Mouse (Mus musculus): Measurements from ENCODE around the gene Slc27a5. TPM values are rescaled to one million over a fixed set of nuclear protein-coding genes. Genes with fewer than 3 reads are reported as not detected.

Gene Slc27a5
- polyA plus RNA-seq, 1 experiment, result 0.75 TPM

DNA sequence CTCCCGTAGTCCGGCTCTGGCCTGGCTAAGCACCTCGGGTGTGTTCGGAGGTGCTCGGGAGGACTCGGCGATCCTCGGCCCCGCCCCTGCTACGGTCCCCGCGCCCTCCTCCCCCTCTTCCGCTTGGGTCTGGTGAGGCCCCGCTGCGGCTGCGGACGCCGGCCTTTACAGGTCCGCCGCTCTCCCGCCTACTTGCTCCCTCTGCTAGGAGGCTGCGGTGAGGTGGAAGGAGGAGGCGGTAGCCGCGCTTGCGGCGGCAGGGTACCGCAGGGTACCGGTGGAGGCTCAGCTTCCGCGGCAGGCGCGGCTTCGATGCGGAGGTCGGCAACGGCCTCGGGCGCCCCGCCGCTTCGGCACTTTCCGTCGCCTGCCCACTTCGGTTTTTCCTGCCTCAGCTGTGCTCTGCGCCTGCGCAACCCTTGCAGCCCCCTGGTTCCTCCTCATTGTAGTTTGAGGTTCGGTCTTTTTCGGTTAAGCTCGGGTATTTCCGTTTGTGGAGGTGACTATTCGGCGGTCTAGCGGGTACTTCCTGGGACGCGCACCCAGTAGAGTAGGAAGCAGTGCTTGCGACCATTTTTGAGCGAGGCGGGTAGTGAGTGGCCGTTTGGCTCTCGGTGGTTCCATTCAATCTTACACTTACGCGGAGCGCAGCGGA lies 40.0 kb upstream of the Slc27a5 start, which contains the start of gene Ube2m:
Gene Ube2m, minus strand, starts transcription at position 375 of the 655 bp plus-strand sequence.
- WGBS, result 1% methylated on average over 63 of the region's 65 CpGs
- Histone ChIP-seq H3K4me1 (ENCODE audit: control insufficient read depth, insufficient read depth, low read length) (peaks cover 10% of the 10 kb centered on the region), H3K4me3 (replicated peaks; ENCODE audit: extremely low read depth, low read depth, low read length) (peak within 1 kb of the TSS; percentile 88)
- no peak for TF ChIP-seq CTCF (IDR thresholded peaks at IDR 0.05; ENCODE audit: insufficient read depth, low read length)
- peak; percentile 90 for TF ChIP-seq POLR2A (IDR thresholded peaks at IDR 0.05; ENCODE audit: borderline replicate concordance, extremely low read depth, low read depth, low read length)
- DNase-seq, result peak; percentile 99

DNA sequence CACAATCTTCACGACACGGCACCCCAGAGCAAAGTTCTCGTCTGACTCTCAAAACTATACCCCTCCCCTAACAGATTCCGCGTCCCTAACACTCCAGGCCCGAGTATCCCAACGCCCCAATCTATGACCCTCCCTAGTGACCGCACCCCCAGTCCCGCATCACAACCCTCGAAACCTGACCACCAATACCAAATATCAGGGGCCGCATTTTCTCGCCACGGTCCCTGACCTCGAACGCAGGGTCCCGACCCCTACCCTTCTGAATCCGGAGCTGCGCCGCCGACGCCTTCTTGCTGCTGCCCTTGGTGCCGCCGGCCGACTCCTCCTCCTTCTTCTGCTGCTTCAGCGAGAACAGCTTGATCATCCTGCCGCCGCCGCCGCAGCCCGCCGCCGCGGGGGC lies 39.4 kb upstream of the Slc27a5 start:
- TF ChIP-seq CTCF (IDR thresholded peaks at IDR 0.05; ENCODE audit: insufficient read depth, low read length), result no peak
- TF ChIP-seq POLR2A (IDR thresholded peaks at IDR 0.05; ENCODE audit: borderline replicate concordance, extremely low read depth, low read depth, low read length), result no peak
- Histone ChIP-seq H3K4me3 (replicated peaks; ENCODE audit: extremely low read depth, low read depth, low read length) (peak overlapping the region; percentile 86), H3K4me1 (ENCODE audit: control insufficient read depth, insufficient read depth, low read length) (peaks cover 10% of the 10 kb centered on the region)
- no peak for DNase-seq
- WGBS, result under 1% methylated on average over 32 of the region's 33 CpGs

DNA sequence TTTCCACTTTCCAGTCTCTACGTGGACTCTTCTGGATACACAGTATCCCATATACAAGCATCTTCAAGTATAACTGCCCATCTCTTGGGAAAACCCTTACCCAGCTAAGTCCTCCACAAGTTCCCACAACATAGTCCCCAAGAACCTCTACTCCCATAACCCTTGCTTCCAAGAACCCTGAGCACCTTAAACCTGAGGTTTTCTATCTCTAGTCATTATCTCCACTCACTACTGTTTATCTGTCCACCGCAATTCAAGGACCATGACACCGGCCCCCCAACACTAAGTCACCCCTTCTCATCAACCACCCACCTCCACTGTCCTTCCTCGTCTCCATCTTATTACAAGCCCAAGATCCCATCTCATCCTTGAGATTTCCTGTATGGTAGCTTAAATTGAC lies 38.8 kb upstream of the Slc27a5 start:
- peak overlapping the region; percentile 86 for H3K4me3 ChIP-seq (replicated peaks; ENCODE audit: extremely low read depth, low read depth, low read length)
- 26% methylated on average over 4 of the region's 4 CpGs for WGBS
- H3K4me1 ChIP-seq (ENCODE audit: control insufficient read depth, insufficient read depth, low read length), result peaks cover 10% of the 10 kb centered on the region
- no peak for DNase-seq
- no peak for TF ChIP-seq CTCF (IDR thresholded peaks at IDR 0.05; ENCODE audit: insufficient read depth, low read length)
- TF ChIP-seq POLR2A (IDR thresholded peaks at IDR 0.05; ENCODE audit: borderline replicate concordance, extremely low read depth, low read depth, low read length), result no peak

DNA sequence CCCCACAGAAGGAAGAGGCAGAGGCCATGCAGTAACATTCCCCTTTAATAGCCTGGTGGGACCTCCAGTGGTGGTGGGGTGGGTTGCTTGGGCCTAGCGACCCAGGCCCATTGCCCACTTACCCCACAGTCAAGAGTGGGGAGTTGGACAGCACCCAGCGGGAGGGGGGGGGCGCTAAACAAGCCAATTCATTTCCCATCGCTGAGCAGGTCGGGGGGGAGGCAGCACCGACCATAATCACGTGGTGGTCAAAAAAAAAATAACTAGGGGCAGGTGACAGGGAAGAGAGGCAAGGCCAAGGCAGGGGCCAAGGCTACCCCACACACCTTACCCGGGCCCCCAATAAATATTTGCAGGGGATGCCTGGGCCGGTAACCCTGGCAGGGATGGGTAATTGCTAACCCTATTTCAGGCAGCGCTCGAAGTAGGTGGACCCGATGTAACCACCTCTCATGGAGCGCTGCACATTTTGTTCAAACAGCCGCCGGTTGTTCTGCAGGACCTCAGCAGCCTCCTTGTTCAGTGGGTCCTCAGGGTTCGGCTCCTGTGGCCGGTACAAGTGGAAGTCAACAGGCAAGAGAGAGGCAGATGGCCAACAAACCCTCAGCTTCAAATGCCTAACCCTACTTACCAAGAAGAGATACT lies 37.3 kb upstream of the Slc27a5 start:
- 74% methylated on average over 17 of the region's 17 CpGs for WGBS
- Histone ChIP-seq H3K4me3 (replicated peaks; ENCODE audit: extremely low read depth, low read depth, low read length) (no peak overlapping the region), H3K4me1 (ENCODE audit: control insufficient read depth, insufficient read depth, low read length) (peaks cover 10% of the 10 kb centered on the region)
- no peak for TF ChIP-seq POLR2A (IDR thresholded peaks at IDR 0.05; ENCODE audit: borderline replicate concordance, extremely low read depth, low read depth, low read length)
- no peak for TF ChIP-seq CTCF (IDR thresholded peaks at IDR 0.05; ENCODE audit: insufficient read depth, low read length)
- DNase-seq, result no peak

DNA sequence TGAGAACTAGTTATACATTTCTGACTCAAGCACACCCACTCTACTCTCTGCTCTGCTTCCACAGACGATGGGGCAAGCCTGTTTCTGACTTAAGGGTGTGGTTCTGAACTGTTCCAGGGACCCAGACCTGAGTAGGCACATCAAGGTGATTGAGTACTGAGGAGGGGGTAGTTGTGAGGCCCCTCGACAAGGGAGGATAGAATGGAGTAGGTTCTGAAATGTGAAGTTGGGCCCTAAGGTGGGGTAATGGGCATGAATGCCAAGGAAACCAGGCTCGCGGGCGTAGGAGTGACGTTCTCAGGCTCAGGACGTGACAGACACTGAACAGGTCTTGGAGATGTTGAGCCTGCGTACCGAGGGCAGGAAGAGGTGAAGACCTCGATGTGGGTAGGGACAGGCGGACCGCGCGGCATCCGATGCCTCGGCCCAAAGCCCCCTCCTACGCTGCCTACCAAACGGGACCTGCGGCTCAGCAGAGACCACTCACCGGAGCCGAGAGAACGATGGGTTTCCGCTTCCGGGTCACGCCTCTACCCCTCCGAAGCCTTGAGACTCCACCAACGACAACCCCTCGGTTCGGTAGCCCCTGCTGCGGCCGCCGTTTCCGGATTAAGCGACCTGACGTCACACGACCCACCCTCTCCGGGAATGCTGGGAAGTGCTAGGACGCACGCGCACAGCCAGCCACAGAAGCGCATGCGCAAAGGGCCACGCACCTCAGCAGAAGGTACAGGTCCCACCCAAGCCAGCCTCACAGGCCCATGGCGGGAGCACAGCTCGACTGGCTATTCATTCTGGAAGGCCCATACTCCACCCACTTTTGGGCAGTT lies 36.4 kb upstream of the Slc27a5 start, which contains the start of gene Chmp2a:
Gene Chmp2a, minus strand, starts transcription at position 660 of the 830 bp plus-strand sequence.
- WGBS, result under 1% methylated on average over 45 of the region's 45 CpGs
- TF ChIP-seq POLR2A (IDR thresholded peaks at IDR 0.05; ENCODE audit: borderline replicate concordance, extremely low read depth, low read depth, low read length) (peak; percentile 87), CTCF (IDR thresholded peaks at IDR 0.05; ENCODE audit: insufficient read depth, low read length) (no peak)
- peak; percentile 97 for DNase-seq
- Histone ChIP-seq H3K4me1 (ENCODE audit: control insufficient read depth, insufficient read depth, low read length) (peaks cover 10% of the 10 kb centered on the region), H3K4me3 (replicated peaks; ENCODE audit: extremely low read depth, low read depth, low read length) (peak within 1 kb of the TSS; percentile 89)

DNA sequence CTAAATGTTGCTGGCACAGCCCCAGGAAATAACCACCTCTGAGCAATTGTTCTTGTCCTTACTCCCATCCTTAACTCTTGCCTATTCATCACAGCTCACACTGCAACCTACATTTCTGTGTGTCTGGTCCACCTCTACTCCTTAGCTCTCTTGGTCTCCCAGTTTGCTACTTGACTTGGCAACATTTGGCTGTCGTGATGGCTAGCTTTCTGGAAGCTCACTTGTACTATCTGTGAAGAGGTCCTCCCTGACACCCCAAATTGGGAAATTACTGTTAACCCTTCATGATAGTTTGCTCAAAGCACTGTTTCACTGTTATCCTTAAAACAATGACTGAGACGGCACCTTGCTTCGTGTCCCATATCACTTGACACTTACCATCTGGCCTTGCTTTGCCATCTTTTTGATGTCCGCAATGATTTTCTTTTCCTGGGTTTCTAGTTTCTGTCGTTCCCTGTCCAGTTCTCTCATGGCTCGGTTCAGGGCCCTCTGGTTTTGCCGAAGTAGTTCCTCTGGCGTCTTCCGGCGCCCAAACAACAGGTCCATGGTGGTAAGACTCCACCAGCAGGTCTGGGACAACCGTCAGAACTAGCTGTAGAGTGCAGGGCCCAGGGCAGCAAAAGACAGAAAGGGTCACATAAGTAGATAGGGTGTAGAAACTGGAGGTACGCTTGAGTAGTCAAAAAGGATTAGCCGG lies 35.6 kb upstream of the Slc27a5 start:
- WGBS, result 35% methylated on average over 13 of the region's 13 CpGs
- TF ChIP-seq POLR2A (IDR thresholded peaks at IDR 0.05; ENCODE audit: borderline replicate concordance, extremely low read depth, low read depth, low read length), result no peak
- no peak for TF ChIP-seq CTCF (IDR thresholded peaks at IDR 0.05; ENCODE audit: insufficient read depth, low read length)
- no peak for DNase-seq
- peak overlapping the region; percentile 89 for H3K4me3 ChIP-seq (replicated peaks; ENCODE audit: extremely low read depth, low read depth, low read length)
- H3K4me1 ChIP-seq (ENCODE audit: control insufficient read depth, insufficient read depth, low read length), result peaks cover 7% of the 10 kb centered on the region

DNA sequence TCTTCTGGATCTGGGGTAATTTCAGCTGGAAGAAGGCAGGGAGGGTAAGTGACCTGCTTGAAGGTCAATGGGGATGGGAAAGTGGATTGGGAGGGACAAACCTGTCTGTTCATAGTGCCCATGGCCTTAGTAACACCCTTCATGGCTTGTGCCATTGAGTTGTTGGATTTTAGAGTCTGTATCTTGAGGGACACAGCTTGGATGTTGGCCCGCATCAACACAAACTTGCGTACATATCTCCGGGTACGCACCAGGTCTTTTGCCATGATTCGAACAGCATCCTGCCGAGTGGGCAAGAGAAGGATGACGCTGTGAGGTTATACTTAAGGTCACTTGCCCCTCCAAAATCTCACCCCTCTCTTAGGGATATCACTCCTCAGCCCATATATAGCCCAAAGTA lies 34.5 kb upstream of the Slc27a5 start:
- H3K4me3 ChIP-seq (replicated peaks; ENCODE audit: extremely low read depth, low read depth, low read length), result no peak overlapping the region
- 89% methylated on average over 7 of the region's 7 CpGs for WGBS
- TF ChIP-seq CTCF (IDR thresholded peaks at IDR 0.05; ENCODE audit: insufficient read depth, low read length), result no peak
- no peak for TF ChIP-seq POLR2A (IDR thresholded peaks at IDR 0.05; ENCODE audit: borderline replicate concordance, extremely low read depth, low read depth, low read length)
- peaks cover 7% of the 10 kb centered on the region; the same call in 1 of the 2 replicates for H3K4me1 ChIP-seq (ENCODE audit: control insufficient read depth, insufficient read depth, low read length)
- no peak for DNase-seq

DNA sequence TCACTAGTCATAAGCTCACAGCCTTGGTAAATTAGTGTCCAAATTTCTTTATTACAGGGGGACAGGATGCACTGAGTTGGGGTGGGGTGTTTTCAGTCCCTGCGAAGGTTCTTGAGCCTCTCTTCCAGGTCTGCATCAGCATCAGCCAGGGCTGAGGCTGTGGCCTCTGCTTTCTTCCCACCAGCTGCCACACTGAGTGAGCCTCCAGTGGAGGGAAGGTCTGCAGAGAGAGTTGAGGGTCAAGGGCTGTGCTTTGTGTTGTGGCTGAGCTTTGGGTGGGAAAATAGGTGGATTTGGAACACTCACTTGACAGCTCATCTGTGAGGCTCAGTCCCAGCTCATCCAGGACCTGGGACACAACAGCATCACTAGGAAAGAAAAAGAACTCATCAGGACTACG lies 34.0 kb upstream of the Slc27a5 start:
- Histone ChIP-seq H3K4me1 (ENCODE audit: control insufficient read depth, insufficient read depth, low read length) (peaks cover 7% of the 10 kb centered on the region; the same call in 1 of the 2 replicates), H3K4me3 (replicated peaks; ENCODE audit: extremely low read depth, low read depth, low read length) (no peak overlapping the region)
- DNase-seq, result no peak
- TF ChIP-seq CTCF (IDR thresholded peaks at IDR 0.05; ENCODE audit: insufficient read depth, low read length) (no peak), POLR2A (IDR thresholded peaks at IDR 0.05; ENCODE audit: borderline replicate concordance, extremely low read depth, low read depth, low read length) (no peak)
- 66% methylated on average over 2 of the region's 2 CpGs for WGBS

DNA sequence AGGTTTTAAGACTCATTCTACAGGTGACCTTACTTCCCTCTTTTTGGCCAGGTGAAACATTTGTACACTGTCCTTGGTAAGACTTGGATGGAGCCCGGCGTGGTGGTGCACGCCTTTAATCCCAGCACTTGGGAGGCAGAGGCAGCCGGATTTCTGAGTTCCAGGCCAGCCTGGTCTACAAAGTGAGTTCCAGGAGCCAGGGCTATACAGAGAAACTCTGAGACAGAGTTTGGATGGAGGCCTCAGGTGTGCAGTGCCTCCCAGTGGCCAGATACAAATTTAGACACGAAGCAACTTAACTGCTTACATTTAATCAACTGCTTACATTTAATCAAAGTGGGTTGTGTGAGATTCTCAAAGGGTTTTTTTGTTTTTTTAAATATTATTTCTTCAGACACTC lies 33.1 kb upstream of the Slc27a5 start:
- WGBS, result 61% methylated on average over 5 of the region's 5 CpGs
- Histone ChIP-seq H3K4me3 (replicated peaks; ENCODE audit: extremely low read depth, low read depth, low read length) (no peak overlapping the region), H3K4me1 (ENCODE audit: control insufficient read depth, insufficient read depth, low read length) (peaks cover 7% of the 10 kb centered on the region; the same call in 1 of the 2 replicates)
- 0 out of 2 replicates have a peak, but pooled peaks have one; percentile 13 for TF ChIP-seq CTCF (IDR thresholded peaks at IDR 0.05; ENCODE audit: insufficient read depth, low read length)
- TF ChIP-seq POLR2A (IDR thresholded peaks at IDR 0.05; ENCODE audit: borderline replicate concordance, extremely low read depth, low read depth, low read length), result no peak
- DNase-seq, result no peak

Measured in lung, adult 2 months (tissue).